Mouse (Mus musculus): ENCODE data around the gene Kctd21. TPM values are rescaled to one million over a fixed set of nuclear protein-coding genes. Genes with fewer than 3 reads are reported as not detected.

Gene Kctd21
- total and polyA plus RNA-seq, 3 experiments, result 0.19 to 0.81 (median 0.46) TPM

GRCm38 (mm10) chr7:97309461-97310340, 22.4 kb upstream of the Kctd21 start:
- H3K4me1 ChIP-seq (ENCODE audit: control insufficient read depth in 1 of 2, insufficient read depth in 2 of 2), result no peaks in the 10 kb centered on the region
- H3K4me2 ChIP-seq (ENCODE audit: insufficient read depth, low read depth, poor library complexity, severe bottlenecking), result no peak overlapping the region
- in situ Hi-C loops (cut with MboI; ENCODE audit: low pct_ligation_motif_present, low pct_unique_long_range_greater_than_20kb, low sequenced_read_pairs) (no loop called here), dilution Hi-C loops (cut with MboI; ENCODE audit: extremely low pct_ligation_motif_present, extremely low pct_unique_long_range_greater_than_20kb, low sequenced_read_pairs) (no loop called here)
- no peak overlapping the region for H3K27ac ChIP-seq (ENCODE audit: insufficient read depth, low read depth)
- no peak overlapping the region for H3K4me3 ChIP-seq (replicated peaks in 1 of 3; ENCODE audit: low read depth in 2 of 3, low read length in 2 of 3, poor library complexity in 1 of 3)
- H3K79me2 ChIP-seq (replicated peaks; ENCODE audit: control insufficient read depth, extremely low read depth, insufficient read depth, poor library complexity, severe bottlenecking), result no peaks in the 10 kb centered on the region
- DNase-seq (ENCODE audit: extremely low read depth), result no peak
- H3K9ac ChIP-seq (ENCODE audit: insufficient read depth, low read depth), result no peak overlapping the region
- H3K36me3 ChIP-seq (replicated peaks in 1 of 2; ENCODE audit: control insufficient read depth in 1 of 2, insufficient read depth in 1 of 2, low read length in 1 of 2), result peaks cover 0 to 25% of the 10 kb centered on the region in 2 experiments
- no peaks in the 10 kb centered on the region for H3K27me3 ChIP-seq (replicated peaks)
- no peaks in the 10 kb centered on the region for H3K9me3 ChIP-seq (replicated peaks; ENCODE audit: low read length)
- TF ChIP-seq POLR2A (IDR thresholded peaks at IDR 0.05; ENCODE audit: low read depth, low read length) (no peak), SIN3A (IDR thresholded peaks at IDR 0.05; ENCODE audit: low read length) (no peak), MAZ (IDR thresholded peaks at IDR 0.05; ENCODE audit: low read depth, low read length) (no peak), UBTF (IDR thresholded peaks at IDR 0.05; ENCODE audit: low read depth, low read length) (no peak), MAX (IDR thresholded peaks at IDR 0.05; ENCODE audit: low read length) (no peak), ZKSCAN1 (IDR thresholded peaks at IDR 0.05; ENCODE audit: borderline replicate concordance, low read depth, low read length) (no peak), ZMIZ1 (IDR thresholded peaks at IDR 0.05; ENCODE audit: low read depth, low read length) (no peak), NELFE (IDR thresholded peaks at IDR 0.05; ENCODE audit: low read depth, low read length) (no peak), ZC3H11A (IDR thresholded peaks at IDR 0.05; ENCODE audit: low read depth, low read length) (no peak), JUN (IDR thresholded peaks at IDR 0.05; ENCODE audit: insufficient read depth, low read depth, low read length) (no peak), MYC (IDR thresholded peaks at IDR 0.05; ENCODE audit: low read depth, low read length) (no peak), CHD1 (IDR thresholded peaks at IDR 0.05; ENCODE audit: low read depth, low read length) (no peak), SMC3 (IDR thresholded peaks at IDR 0.05; ENCODE audit: low read depth, low read length) (no peak), ETS1 (conservative IDR thresholded peaks at IDR 0.05; ENCODE audit: low read depth, low read length) (no peak), MEF2A (IDR thresholded peaks at IDR 0.05; ENCODE audit: borderline replicate concordance, low read depth, low read length) (no peak), ZNF384 (IDR thresholded peaks at IDR 0.05; ENCODE audit: low read depth, low read length) (no peak), JUND (conservative IDR thresholded peaks at IDR 0.05; ENCODE audit: low read depth, low read length) (no peak)

- Histone ChIP-seq H3K27me3 (replicated peaks) (no peaks in the 10 kb centered on the region), H3K4me3 (replicated peaks in 1 of 3; ENCODE audit: low read depth in 2 of 3, low read length in 2 of 3, poor library complexity in 1 of 3) (no peak overlapping the region), H3K9ac (ENCODE audit: insufficient read depth, low read depth) (no peak overlapping the region), H3K79me2 (replicated peaks; ENCODE audit: control insufficient read depth, extremely low read depth, insufficient read depth, poor library complexity, severe bottlenecking) (no peaks in the 10 kb centered on the region), H3K4me1 (ENCODE audit: control insufficient read depth in 1 of 2, insufficient read depth in 2 of 2) (no peaks in the 10 kb centered on the region), H3K4me2 (ENCODE audit: insufficient read depth, low read depth, poor library complexity, severe bottlenecking) (no peak overlapping the region), H3K27ac (ENCODE audit: insufficient read depth, low read depth) (no peak overlapping the region), H3K36me3 (replicated peaks in 1 of 2; ENCODE audit: control insufficient read depth in 1 of 2, insufficient read depth in 1 of 2, low read length in 1 of 2) (peaks cover 0 to 25% of the 10 kb centered on the region in 2 experiments), H3K9me3 (replicated peaks; ENCODE audit: low read length) (no peaks in the 10 kb centered on the region)
- dilution Hi-C loops (cut with MboI; ENCODE audit: extremely low pct_ligation_motif_present, extremely low pct_unique_long_range_greater_than_20kb, low sequenced_read_pairs), result no loop called here
- in situ Hi-C loops (cut with MboI; ENCODE audit: low pct_ligation_motif_present, low pct_unique_long_range_greater_than_20kb, low sequenced_read_pairs), result no loop called here
- DNase-seq (ENCODE audit: extremely low read depth), result no peak
- TF ChIP-seq MXI1 (IDR thresholded peaks at IDR 0.05; ENCODE audit: low read depth, low read length) (no peak), E2F4 (IDR thresholded peaks at IDR 0.05; ENCODE audit: insufficient replicate concordance, low read depth, low read length) (no peak), ZNF384 (IDR thresholded peaks at IDR 0.05; ENCODE audit: low read depth, low read length) (no peak), SMC3 (IDR thresholded peaks at IDR 0.05; ENCODE audit: low read depth, low read length) (no peak), USF2 (conservative IDR thresholded peaks at IDR 0.05; ENCODE audit: low read depth, low read length) (no peak), ZMIZ1 (IDR thresholded peaks at IDR 0.05; ENCODE audit: low read depth, low read length) (no peak), SIN3A (IDR thresholded peaks at IDR 0.05; ENCODE audit: low read length) (no peak), NELFE (IDR thresholded peaks at IDR 0.05; ENCODE audit: low read depth, low read length) (no peak), MAX (IDR thresholded peaks at IDR 0.05; ENCODE audit: low read length) (no peak), TBP (conservative IDR thresholded peaks at IDR 0.05; ENCODE audit: low read depth, low read length) (no peak), POLR2AphosphoS2 (IDR thresholded peaks at IDR 0.05; ENCODE audit: low read depth, low read length) (no peak), CTCF (conservative IDR thresholded peaks at IDR 0.05 in 1 of 2, IDR thresholded peaks at IDR 0.05 in 1 of 2; ENCODE audit: low read depth in 2 of 2, low read length in 2 of 2) (no peak), ELF1 (IDR thresholded peaks at IDR 0.05; ENCODE audit: low read depth, low read length) (no peak), BHLHE40 (IDR thresholded peaks at IDR 0.05; ENCODE audit: low read depth, low read length) (no peak), EP300 (IDR thresholded peaks at IDR 0.05; ENCODE audit: low read length) (no peak), MAZ (IDR thresholded peaks at IDR 0.05; ENCODE audit: low read depth, low read length) (no peak), RCOR1 (conservative IDR thresholded peaks at IDR 0.05; ENCODE audit: low read depth, low read length) (no peak)
These were observed 21.8 kb upstream of the Kctd21 start for GRCm38 (mm10) chr7:97310341-97310635.
